Mouse (Mus musculus) T-cell, adult 2 months (primary cell): Measurements from ENCODE around the gene Polr2e.

ENCODE experiments used
- DNase-seq: peaks from one replicate; pipeline ENCODE4 v3.0.0; 2022; ENCODE audit warnings: low spot score

The Polr2e gene

GRCm38 (mm10) chr10:80039559-80039979 lies at the start of gene Polr2e:
Gene Polr2e (minus strand): TSS chr10:80039795.
- peak; percentile 98 for DNase-seq

- no peak for DNase-seq
Observed at GRCm38 (mm10) chr10:80089146-80089545, 49.6 kb upstream of the Polr2e start.

- DNase-seq: no peak
Observed at GRCm38 (mm10) chr10:80087483-80087882, 47.9 kb upstream of the Polr2e start.

- DNase-seq: no peak
Observed at GRCm38 (mm10) chr10:80086847-80087246, 47.3 kb upstream of the Polr2e start.

- no peak for DNase-seq
Observed at GRCm38 (mm10) chr10:80084817-80085487, 45.4 kb upstream of the Polr2e start.

- no peak for DNase-seq
Observed at GRCm38 (mm10) chr10:80081075-80081474, 41.5 kb upstream of the Polr2e start.

- DNase-seq: no peak
Observed at GRCm38 (mm10) chr10:80080396-80081070, 40.9 kb upstream of the Polr2e start.

- DNase-seq: no peak
Observed at GRCm38 (mm10) chr10:80078366-80078765, 38.8 kb upstream of the Polr2e start.

GRCm38 (mm10) chr10:80077312-80077711 lies 37.7 kb upstream of the Polr2e start:
- DNase-seq: no peak

GRCm38 (mm10) chr10:80076386-80076785 lies 36.8 kb upstream of the Polr2e start:
- no peak for DNase-seq

GRCm38 (mm10) chr10:80075924-80076323 lies 36.3 kb upstream of the Polr2e start:
- DNase-seq: no peak

GRCm38 (mm10) chr10:80074813-80075601 lies 35.4 kb upstream of the Polr2e start:
- DNase-seq: peak; percentile 87

- DNase-seq: no peak
Observed at GRCm38 (mm10) chr10:80072623-80073489, 33.3 kb upstream of the Polr2e start.

- no peak for DNase-seq
Observed at GRCm38 (mm10) chr10:80071516-80071900, 31.9 kb upstream of the Polr2e start.

GRCm38 (mm10) chr10:80070837-80071515 lies 31.4 kb upstream of the Polr2e start:
- DNase-seq: no peak

GRCm38 (mm10) chr10:80069948-80070450 lies 30.4 kb upstream of the Polr2e start:
- no peak for DNase-seq

GRCm38 (mm10) chr10:80069251-80069650 lies 29.7 kb upstream of the Polr2e start:
- DNase-seq: no peak

GRCm38 (mm10) chr10:80063877-80064650 lies 24.5 kb upstream of the Polr2e start:
- no peak for DNase-seq

- DNase-seq: no peak
Observed at GRCm38 (mm10) chr10:80063104-80063503, 23.5 kb upstream of the Polr2e start.

- no peak for DNase-seq
Observed at GRCm38 (mm10) chr10:80057683-80058326, 18.2 kb upstream of the Polr2e start.
